Mouse (Mus musculus) right cerebral cortex, postnatal 25 days (tissue): ENCODE results near the gene Cfap61.
A peak's percentile ranks its signal among the peaks of the same experiment; 100 is the strongest.

Experiments used
- DNase-seq: peaks from one replicate; pipeline ENCODE4 v3.0.0; 2022

Gene Cfap61

DNA sequence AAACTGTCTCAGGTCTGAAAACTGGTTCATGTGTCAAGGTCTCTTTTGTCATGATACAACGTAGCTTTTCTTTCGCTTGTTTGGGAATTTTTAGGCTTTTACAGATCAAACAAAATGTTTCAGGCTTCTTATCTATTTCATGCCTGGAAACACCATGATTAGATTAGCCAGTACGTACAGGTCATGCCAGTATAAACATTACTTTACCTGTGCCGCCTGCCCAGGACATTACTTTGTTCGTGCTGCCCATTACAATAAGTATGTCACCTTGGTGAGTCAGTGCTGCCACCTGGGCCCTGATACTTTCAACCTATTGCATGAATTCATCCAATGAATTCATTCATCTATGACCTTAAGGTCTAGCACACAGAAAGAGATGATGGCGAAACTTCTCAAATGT lies 88.3 kb downstream of the Cfap61 start:
- DNase-seq: no peak

GRCm38 (mm10) chr2:146043640-146044039 lies 109.1 kb downstream of the Cfap61 start:
- no peak for DNase-seq

- peak; percentile 19 for DNase-seq
These were observed 110.6 kb downstream of the Cfap61 start for GRCm38 (mm10) chr2:146044926-146045890.

- no peak for DNase-seq
These were observed 113.1 kb downstream of the Cfap61 start for GRCm38 (mm10) chr2:146047691-146048090.

DNA sequence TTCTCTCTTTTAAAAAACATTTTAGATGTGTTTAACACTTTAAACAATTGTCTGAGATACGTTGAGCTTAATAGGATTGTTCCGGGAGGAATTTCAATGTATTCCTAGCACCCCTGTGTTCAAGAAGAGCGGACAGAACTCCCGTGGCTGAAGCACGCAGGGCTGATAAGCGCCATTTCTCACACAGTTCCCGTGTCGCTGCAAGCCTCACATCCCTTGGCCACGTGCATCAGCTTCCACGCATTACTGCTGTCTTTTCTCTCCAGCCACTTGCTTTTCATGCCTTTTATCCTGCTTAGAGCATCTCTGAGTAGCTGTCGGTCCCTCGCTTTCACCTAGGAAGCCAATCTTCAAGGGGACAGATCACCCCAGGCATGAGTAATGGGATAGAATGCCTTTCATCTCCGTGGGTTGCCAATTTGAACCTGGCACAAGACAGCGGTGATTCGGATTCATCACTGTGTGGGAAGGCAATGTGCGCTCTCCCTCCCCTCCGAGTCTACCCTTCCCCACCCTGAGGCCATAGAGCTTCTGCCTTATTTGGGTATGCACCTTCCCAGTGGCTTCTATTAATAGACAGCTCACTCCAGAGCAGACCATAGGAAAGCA lies 113.7 kb downstream of the Cfap61 start:
- no peak for DNase-seq

DNA sequence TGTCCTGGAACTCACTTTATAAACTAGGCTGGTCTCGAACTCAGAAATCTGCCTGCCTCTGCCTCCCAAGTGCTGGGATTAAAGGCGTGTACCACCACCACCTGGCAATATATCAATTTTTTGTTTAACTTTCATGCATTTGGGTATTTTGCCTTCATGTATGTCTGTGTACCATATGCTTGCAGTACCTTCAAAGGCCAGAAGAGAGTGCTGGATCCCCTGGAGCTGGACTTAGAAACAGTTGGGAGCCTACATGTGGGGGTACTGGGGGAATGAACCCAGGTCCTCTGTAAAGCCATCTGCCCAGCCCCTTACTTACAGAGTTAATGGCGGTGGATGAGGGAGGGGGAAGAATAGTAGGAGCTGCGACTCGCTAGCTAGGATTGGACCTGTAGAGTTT lies 114.8 kb downstream of the Cfap61 start:
- DNase-seq: no peak

- no peak for DNase-seq
These were observed 115.5 kb downstream of the Cfap61 start for GRCm38 (mm10) chr2:146050069-146050468.

DNA sequence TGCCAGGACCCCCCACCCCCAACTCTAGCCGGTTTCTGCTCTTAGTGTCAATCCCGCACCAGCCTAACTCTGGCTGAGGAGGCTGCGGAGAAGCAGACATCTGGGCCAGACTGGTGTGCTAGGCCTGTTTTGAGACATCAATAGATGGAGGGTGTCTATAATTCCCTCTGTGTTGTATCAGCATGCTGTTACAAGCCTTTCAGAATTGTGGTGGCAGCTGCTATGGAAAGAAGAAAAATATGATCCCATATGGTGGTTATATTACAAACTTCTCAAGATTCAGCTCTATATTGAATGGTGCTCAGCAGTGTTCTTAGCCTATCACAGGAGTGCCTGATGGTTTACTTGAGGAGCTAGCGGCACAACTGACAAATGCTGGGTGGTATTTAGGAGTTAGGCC lies 116.8 kb downstream of the Cfap61 start:
- no peak for DNase-seq

DNA sequence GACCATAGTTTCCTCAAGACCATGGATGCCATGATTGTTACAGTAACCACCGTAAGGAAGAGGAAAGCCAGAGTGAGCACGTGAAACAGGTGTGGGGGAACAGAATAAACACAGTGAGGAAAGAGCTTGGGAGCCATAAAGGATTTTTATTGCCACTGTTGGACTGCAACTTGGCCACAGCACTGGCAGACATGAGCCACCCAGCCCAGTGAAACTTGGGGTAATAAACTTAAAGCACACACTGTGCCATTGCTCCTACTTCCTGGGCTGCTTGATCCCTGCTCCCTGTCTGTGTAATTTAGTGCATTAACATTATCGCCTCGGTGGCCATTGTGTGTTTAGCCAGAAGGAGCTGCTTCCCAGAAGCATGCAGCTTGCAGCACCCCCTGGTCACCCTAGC lies 122.5 kb downstream of the Cfap61 start:
- no peak for DNase-seq

GRCm38 (mm10) chr2:146058791-146059190 lies 124.2 kb downstream of the Cfap61 start:
- no peak for DNase-seq

- DNase-seq: no peak
These were observed 127.1 kb downstream of the Cfap61 start for GRCm38 (mm10) chr2:146061421-146062300.

DNA sequence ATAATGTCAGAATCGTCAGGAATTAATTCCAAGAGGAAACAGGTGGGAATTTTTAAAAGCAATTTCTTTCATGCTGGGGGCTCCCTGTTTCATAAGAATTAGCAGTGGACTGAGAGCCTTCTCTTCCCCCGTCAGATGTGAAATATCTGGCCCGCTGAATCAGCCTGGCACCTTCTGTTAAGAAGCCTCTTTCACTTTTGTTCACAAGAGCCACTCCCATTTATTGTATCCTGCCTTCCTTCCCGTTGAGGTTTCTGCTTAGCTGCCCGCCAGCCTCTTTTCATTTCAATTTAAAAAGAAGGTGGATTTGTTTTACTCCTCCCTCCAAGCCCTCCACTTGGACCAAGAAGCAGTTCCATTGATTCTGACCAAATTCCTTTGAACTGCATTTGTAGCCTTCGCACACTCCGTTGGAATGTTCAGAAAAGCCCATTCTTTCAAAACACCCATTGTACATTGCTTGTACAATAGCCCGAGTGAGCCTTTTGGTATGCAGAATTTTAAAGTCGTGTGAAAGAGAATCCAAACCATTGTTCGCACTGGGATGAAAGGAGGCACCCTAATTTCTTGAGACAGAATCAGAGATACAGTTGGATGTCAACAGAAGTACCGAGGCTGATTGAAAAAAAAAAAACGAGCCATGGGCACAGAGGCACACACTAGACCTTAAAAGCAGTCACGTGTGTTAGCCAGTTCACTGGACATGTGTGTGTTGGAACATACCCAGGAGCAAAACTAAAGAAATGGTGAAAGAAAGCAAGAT lies 127.9 kb downstream of the Cfap61 start:
- DNase-seq: no peak

DNA sequence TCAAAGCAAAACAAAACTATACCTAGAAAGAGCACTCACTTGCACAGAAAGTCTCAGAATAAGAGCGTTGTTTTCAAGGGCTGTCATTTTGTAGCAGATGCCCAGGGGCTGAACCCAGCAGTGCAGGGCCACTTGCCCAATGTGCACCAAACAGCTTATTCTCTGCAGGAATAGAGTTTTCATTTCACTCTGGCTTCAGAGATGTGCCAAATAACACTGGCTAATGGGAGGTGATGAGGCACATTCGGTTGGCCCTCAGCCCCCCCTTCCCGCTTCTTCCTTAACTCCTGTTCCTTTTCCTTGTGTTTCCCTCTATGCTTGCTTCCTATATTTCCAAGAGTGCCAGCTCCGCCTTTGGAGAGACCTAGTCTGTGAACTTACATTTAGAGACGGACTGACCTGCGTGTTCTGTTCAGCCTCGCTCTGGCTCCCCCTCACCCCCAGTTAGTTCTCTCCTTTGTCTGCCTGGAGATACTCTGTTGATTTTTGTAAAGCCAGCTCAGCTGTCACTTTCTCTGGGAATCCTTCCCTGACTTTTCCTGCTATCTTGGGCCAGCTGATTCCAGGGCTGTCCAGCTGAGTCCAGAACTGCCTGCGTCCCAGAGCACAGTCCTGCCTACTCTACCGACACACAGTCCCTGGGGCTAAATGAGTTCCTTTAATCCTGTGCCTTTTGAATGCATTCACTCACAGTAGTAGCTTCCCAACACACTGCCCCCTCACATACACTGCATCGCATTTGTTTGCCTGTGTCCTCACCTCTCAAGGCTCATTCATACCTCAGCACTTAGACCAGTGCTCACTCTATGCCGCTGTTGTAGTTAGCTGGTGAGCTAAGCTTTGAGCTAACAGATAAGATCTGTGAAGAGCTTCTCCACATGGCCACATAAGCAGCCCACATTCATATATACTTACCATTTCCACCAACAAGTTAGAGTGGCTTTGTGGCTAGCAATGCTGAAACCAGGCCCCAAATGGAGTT lies 128.8 kb downstream of the Cfap61 start:
- no peak for DNase-seq

GRCm38 (mm10) chr2:146067364-146067763 lies 132.8 kb downstream of the Cfap61 start:
- DNase-seq: no peak

DNA sequence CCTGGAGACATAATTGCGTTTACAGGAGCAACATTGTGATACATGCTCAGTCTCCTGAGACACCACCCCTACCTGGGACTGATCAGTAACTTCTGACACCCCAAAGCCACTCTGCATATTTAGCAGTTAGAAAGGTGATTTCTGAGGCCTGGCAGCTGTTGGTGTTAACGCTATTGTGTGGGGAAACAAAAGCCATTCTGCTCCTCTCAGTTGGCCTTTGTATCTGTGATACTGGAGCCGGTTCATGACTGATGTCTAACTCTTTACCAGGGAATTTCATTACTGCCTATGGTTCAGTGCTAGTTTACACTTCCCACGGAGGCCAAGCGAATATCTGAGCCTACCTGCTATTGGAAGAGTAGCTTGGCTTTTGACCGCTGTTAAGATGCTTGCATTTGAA lies 138.7 kb downstream of the Cfap61 start:
- no peak for DNase-seq

- no peak for DNase-seq
These were observed 142.5 kb downstream of the Cfap61 start for GRCm38 (mm10) chr2:146077117-146077516.

DNA sequence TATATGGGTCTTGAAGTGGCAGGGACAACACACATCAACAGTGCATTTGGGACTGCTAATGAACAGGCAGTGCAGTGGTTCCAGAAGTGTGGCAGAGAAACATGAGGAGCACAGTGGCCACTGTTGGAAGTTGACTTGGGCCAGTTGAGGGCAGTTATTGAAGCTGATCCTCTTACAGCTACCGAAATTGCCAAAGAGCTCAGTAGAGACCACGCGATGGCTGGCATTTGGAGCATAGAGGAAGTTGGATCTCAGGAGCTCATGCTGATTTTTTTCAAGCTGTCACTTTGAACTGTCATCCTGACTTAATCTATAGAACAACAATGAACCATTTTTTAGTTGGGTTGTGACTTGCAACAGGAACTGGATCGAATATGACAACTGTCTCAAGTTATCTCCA lies 145.7 kb downstream of the Cfap61 start:
- DNase-seq: no peak

GRCm38 (mm10) chr2:146083326-146083871 lies 148.8 kb downstream of the Cfap61 start:
- no peak for DNase-seq

DNA sequence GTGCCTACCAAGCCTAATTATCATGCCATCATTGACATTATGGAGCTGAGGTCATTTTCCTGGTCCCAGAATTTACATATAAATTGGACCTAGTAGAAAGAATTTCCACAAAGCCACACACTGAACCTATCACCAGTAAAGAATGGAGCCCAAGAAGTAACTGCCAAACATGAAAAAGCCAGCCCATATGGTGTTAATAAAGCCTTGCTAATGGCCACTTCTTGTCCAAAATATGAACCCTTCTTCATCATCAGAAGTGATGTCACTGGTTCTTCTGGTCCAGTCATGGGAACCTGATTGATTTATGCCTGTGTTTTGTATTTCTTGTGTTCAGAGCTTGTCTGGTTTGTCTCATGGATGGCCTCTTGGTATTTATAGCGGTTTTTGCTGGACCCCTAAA lies 152.8 kb downstream of the Cfap61 start:
- no peak for DNase-seq

- no peak for DNase-seq
These were observed 154.6 kb downstream of the Cfap61 start for GRCm38 (mm10) chr2:146089157-146089692.

DNA sequence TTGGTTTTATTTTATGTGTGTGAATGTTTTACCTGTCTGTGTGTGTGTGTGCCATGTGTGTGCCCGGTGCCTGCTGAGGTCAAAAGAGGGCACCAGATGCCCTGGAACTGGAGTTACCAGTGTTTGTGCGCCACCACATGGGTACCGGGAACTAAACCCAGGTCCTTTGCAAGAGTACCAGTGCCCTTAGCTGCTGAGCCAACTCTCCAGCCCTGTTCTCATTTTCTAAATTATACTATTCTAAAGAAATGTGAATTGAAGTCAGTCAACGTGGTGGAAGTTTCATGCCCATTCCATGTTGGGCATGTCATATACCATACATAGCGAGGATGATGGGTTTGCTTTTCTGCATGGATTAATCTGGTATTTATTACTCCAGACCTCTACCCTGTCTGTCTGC lies 162.9 kb downstream of the Cfap61 start:
- no peak for DNase-seq
